Mouse (Mus musculus) limb, embryonic 10.5 days (tissue): ENCODE results near the gene Cdk4. TPM values are rescaled to one million over a fixed set of nuclear protein-coding genes. Genes with fewer than 3 reads are reported as not detected.
A peak's percentile ranks its signal among the peaks of the same experiment; 100 is the strongest.

Experiments
- DNase-seq: peaks from one replicate; pipeline ENCODE4 v3.0.0-alpha.2; 2017; ENCODE audit warnings: low spot score
- H3K27ac ChIP-seq: fragments of 300-500 bp; sonication (generic); 2 replicates; pipeline ENCODE4 v1.5.1; 2016; ENCODE audit warnings: mild to moderate bottlenecking
- H3K27me3 ChIP-seq: fragments of 300-500 bp; sonication (generic); 2 replicates; pipeline ENCODE4 v1.6.1; 2016; ENCODE audit warnings: low read depth, mild to moderate bottlenecking; ENCODE audit not compliant: poor library complexity, severe bottlenecking
- H3K36me3 ChIP-seq: fragments of 300-500 bp; sonication (generic); 2 replicates; pipeline ENCODE4 v1.6.1; 2016; ENCODE audit warnings: mild to moderate bottlenecking, moderate library complexity
- H3K4me1 ChIP-seq: fragments of 300-500 bp; sonication (generic); 2 replicates; pipeline ENCODE4 v1.6.1; 2016
- H3K4me3 ChIP-seq: fragments of 300-500 bp; sonication (generic); 2 replicates; pipeline ENCODE4 v1.5.1; 2016; ENCODE audit warnings: mild to moderate bottlenecking, moderate library complexity
- H3K9me3 ChIP-seq: fragments of 300-500 bp; sonication (generic); replicated peaks from 2 replicates; pipeline ENCODE4 v1.6.1; 2016; ENCODE audit warnings: mild to moderate bottlenecking
- WGBS: fragments of 180-500 bp; shearing (Covaris S2); methylation state at CpG from one replicate; pipeline ENCODE4 v1.1.7; 2016; 5-methylcytosine and 5-hydroxymethylcytosine counted together
- polyA plus RNA-seq: library from polyadenylated mRNA; unstranded; fragments of >200 nt; fragmentation: Nextera tagmentation; extraction: Ambion mirVana; gene quantifications from 2 replicates; pipeline ENCODE4 v1.2.1, GENCODE M21; 2016

Cdk4 gene
- polyA plus RNA-seq, 1 experiment from 2014 or later = 3,142 TPM

DNA sequence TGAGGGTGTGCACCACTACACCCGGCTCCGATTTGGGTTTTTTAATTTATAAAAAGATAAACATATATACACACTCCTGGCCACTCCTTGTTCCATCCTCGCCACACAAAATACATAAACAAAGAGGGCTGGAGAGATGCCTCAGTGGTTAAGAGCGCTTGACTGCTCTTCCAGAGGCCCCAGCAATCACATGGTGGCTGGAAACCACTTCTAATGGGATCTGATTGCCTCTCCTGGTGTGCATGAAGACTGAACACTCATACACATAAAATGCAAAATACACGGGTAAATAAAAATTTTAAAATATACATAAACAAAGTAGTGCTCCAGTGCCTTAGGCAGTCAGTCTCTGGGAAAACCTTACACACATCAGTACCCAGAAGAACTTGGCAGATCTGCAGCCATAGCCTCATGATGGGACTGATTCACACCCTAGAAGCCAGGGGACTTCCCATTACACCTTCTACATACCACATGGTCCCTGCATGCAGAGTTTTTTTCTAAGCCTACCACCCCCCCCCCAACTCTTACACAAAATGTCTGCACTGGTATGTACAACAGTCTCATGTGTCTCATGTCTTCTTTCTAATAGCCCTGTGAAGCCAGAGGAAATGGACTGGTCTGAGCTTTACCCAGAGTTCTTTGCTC, 20.7 kb upstream of the Cdk4 start:
- peaks cover 40% of the 10 kb centered on the region for H3K36me3 ChIP-seq
- H3K4me1 ChIP-seq = peaks cover 26% of the 10 kb centered on the region
- WGBS = 24% methylated on average over 5 of the region's 5 CpGs
- DNase-seq = no peak
- H3K27ac ChIP-seq = peak overlapping the region; percentile 91
- peaks cover 30% of the 10 kb centered on the region for H3K27me3 ChIP-seq
- no peaks in the 10 kb centered on the region for H3K9me3 ChIP-seq
- peak overlapping the region; percentile 83 for H3K4me3 ChIP-seq

DNA sequence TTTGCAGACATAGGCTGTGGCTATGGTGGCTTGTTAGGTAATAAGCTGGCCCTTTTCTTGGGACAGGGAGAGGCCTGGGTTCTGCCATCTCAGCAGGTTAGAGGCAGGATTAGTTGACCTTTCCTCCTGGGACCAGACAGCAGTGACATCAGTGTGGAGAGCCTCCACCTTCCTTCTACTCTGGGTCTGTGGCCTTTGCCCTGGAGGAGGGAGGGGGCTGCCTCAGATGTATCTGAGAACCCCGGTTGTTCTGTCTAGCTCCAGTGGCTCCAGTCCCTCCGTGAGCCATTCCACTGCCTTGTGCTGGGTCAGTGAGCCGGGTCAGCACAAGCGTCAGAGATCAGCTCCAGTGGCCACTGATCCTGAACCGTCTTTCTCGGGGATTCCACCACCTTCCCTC, 20.1 kb upstream of the Cdk4 start:
- WGBS = 90% methylated on average over 6 of the region's 6 CpGs
- Histone ChIP-seq H3K27me3 (peaks cover 36% of the 10 kb centered on the region), H3K36me3 (peaks cover 40% of the 10 kb centered on the region), H3K4me1 (peaks cover 26% of the 10 kb centered on the region), H3K4me3 (peak overlapping the region; percentile 83; the same call in 1 of the 2 replicates), H3K27ac (no peak overlapping the region), H3K9me3 (no peaks in the 10 kb centered on the region)
- no peak for DNase-seq

- peaks cover 39% of the 10 kb centered on the region for H3K36me3 ChIP-seq
- H3K27me3 ChIP-seq = peaks cover 64% of the 10 kb centered on the region
- no peak for DNase-seq
- H3K9me3 ChIP-seq = no peaks in the 10 kb centered on the region
- H3K27ac ChIP-seq = no peak within 1 kb of the TSS
- H3K4me3 ChIP-seq = peak within 1 kb of the TSS; percentile 14; the same call in 1 of the 2 replicates
- WGBS = 31% methylated on average over 5 of the region's 5 CpGs
- H3K4me1 ChIP-seq = peaks cover 33% of the 10 kb centered on the region
Observed at GRCm38 (mm10) chr10:127047954-127048353, 15.4 kb upstream of the Cdk4 start, which contains the start of gene Cyp27b1. Gene Cyp27b1 (plus strand): TSS chr10:127048250.

- Histone ChIP-seq H3K27me3 (peaks cover 68% of the 10 kb centered on the region), H3K9me3 (no peaks in the 10 kb centered on the region), H3K4me1 (peaks cover 28% of the 10 kb centered on the region), H3K27ac (no peak overlapping the region), H3K36me3 (peaks cover 31% of the 10 kb centered on the region), H3K4me3 (peak overlapping the region; percentile 14; the same call in 1 of the 2 replicates)
- 4% methylated on average over 35 of the region's 35 CpGs for WGBS
- no peak for DNase-seq
Observed at GRCm38 (mm10) chr10:127048608-127049394, 14.5 kb upstream of the Cdk4 start.

DNA sequence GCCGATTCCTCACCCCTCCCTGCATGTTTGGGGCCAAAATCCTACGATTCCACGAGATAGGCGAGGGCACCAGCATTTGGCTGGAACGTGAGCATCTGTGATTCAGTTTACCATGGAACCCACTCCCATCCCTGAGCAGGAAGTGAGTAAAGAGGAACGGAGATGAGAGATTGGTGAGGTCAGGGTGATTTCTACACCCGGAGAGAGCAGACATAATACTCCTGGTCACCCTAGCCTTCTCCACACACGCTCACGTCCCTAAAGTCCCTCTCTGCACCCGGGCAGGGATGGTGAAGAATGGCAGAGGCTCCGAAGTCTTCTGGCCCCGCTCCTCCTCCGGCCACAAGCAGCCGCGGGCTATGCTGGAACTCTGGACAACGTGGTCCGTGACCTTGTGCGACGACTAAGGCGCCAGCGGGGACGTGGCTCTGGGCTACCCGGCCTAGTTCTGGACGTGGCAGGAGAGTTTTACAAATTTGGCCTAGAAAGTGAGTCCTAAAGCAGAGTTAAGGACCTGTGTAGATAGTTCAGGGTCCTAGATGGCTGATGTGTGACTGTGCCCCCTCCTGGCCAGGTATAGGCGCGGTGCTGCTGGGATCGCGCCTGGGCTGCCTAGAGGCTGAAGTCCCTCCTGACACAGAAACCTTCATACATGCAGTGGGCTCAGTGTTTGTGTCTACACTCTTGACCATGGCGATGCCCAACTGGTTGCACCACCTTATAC, 13.8 kb upstream of the Cdk4 start:
- Histone ChIP-seq H3K36me3 (peaks cover 25% of the 10 kb centered on the region), H3K27me3 (peaks cover 72% of the 10 kb centered on the region), H3K9me3 (no peaks in the 10 kb centered on the region), H3K4me3 (peak overlapping the region; percentile 14), H3K27ac (no peak overlapping the region), H3K4me1 (peaks cover 28% of the 10 kb centered on the region)
- peak; percentile 48 for DNase-seq
- WGBS = 4% methylated on average over 29 of the region's 29 CpGs

GRCm38 (mm10) chr10:127050119-127050474, 13.2 kb upstream of the Cdk4 start:
- Histone ChIP-seq H3K27ac (no peak overlapping the region), H3K36me3 (peaks cover 20% of the 10 kb centered on the region), H3K9me3 (no peaks in the 10 kb centered on the region), H3K4me3 (peak overlapping the region; percentile 14; the same call in 1 of the 2 replicates), H3K4me1 (peaks cover 28% of the 10 kb centered on the region), H3K27me3 (peaks cover 72% of the 10 kb centered on the region)
- DNase-seq = no peak
- WGBS = 27% methylated on average over 10 of the region's 10 CpGs

DNA sequence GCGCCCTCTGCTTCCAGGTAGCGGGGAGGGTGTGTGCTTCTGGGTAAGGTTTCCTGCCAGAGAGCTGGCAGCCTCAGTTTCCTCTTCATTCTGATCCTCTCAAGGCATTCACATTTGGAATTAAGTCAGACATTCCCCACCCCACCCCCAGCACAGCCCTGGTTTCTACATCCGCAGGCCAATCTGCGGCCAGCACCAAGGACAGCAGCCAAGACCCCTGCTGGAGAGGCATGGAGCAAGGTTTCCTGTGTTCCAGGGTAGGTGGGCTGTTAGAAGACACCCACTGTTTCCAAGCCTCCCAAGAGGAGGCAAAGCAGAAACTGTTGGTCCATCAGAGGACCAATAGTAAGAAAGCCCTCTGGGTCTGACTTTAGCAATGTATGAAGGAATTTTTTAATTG, 8.7 kb upstream of the Cdk4 start:
- peak; percentile 69 for DNase-seq
- H3K9me3 ChIP-seq = no peaks in the 10 kb centered on the region
- peaks cover 37% of the 10 kb centered on the region for H3K4me1 ChIP-seq
- H3K4me3 ChIP-seq = no peak overlapping the region
- H3K27ac ChIP-seq = no peak overlapping the region
- peaks cover 18% of the 10 kb centered on the region for H3K36me3 ChIP-seq
- 56% methylated on average over 4 of the region's 4 CpGs for WGBS
- peaks cover 77% of the 10 kb centered on the region for H3K27me3 ChIP-seq

GRCm38 (mm10) chr10:127055406-127055805, 7.9 kb upstream of the Cdk4 start:
- Histone ChIP-seq H3K27me3 (peaks cover 77% of the 10 kb centered on the region), H3K27ac (no peak overlapping the region), H3K4me3 (no peak overlapping the region), H3K9me3 (no peaks in the 10 kb centered on the region), H3K4me1 (peaks cover 37% of the 10 kb centered on the region), H3K36me3 (peaks cover 18% of the 10 kb centered on the region)
- DNase-seq = no peak
- WGBS = 88% methylated on average over 8 of the region's 8 CpGs

GRCm38 (mm10) chr10:127056490-127056889, 6.8 kb upstream of the Cdk4 start:
- DNase-seq = no peak
- H3K27me3 ChIP-seq = peaks cover 77% of the 10 kb centered on the region
- no peak overlapping the region for H3K27ac ChIP-seq
- H3K4me3 ChIP-seq = no peak overlapping the region
- no peaks in the 10 kb centered on the region for H3K9me3 ChIP-seq
- H3K36me3 ChIP-seq = peaks cover 18% of the 10 kb centered on the region
- peaks cover 29% of the 10 kb centered on the region for H3K4me1 ChIP-seq
- whole genome bisulfite sequencing = 85% methylated on average over 20 of the region's 20 CpGs

DNA sequence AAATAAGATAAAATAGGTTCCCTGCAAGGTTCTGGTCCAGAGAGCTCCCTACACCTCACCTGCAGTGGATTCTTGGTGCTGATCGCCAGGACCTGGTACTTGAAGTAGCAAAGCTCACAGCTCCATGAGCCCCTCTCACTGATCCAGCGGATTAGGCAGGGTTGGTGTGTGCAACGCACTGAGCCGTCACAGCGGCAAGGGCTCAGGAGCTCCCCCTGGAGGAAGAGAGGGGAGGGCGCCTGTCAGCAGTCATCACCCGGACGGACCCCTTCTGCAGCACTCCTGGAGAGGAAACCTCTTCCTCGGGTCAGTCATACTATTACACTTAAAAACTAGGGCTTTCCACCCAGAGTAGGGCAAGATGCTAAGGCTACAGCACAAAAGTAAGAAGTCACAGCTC, 5.2 kb upstream of the Cdk4 start:
- under 1% methylated on average over 9 of the region's 9 CpGs for WGBS
- Histone ChIP-seq H3K4me3 (peak overlapping the region; percentile 80), H3K27me3 (peaks cover 72% of the 10 kb centered on the region)

DNA sequence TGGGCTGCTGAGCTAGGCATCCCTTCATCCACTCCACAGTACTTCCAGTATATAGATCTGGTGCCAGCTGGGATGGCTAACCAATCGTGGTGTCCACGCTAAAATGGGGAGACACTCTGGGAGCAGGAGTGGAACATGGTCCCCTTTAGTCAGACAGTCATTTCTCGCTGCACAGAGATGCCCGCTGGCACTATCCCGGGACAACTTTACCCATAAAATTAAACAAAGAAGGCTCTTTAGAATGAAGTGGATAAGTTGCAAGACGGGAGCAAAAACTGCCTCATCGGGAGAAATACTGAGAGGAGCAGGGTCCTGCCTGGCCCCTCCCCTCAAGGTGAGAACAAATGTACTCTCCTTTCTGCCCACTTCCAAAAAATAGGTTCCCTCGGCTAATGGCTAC, 4.6 kb upstream of the Cdk4 start:
- Histone ChIP-seq H3K27me3 (peaks cover 68% of the 10 kb centered on the region), H3K27ac (no peak overlapping the region), H3K9me3 (no peaks in the 10 kb centered on the region), H3K36me3 (peaks cover 18% of the 10 kb centered on the region), H3K4me3 (peak overlapping the region; percentile 80), H3K4me1 (peaks cover 35% of the 10 kb centered on the region)
- 16% methylated on average over 8 of the region's 8 CpGs for WGBS
- no peak for DNase-seq

More for the DNA sequence above, 5.2 kb upstream of the Cdk4 start:
- Histone ChIP-seq H3K36me3 (peaks cover 18% of the 10 kb centered on the region), H3K27ac (no peak overlapping the region), H3K4me1 (peaks cover 35% of the 10 kb centered on the region), H3K9me3 (no peaks in the 10 kb centered on the region)
- peak; percentile 86 for DNase-seq

- Histone ChIP-seq H3K4me3 (peak overlapping the region; percentile 80), H3K27ac (peak overlapping the region; percentile 83), H3K36me3 (peaks cover 21% of the 10 kb centered on the region), H3K9me3 (no peaks in the 10 kb centered on the region), H3K27me3 (peaks cover 64% of the 10 kb centered on the region), H3K4me1 (peaks cover 35% of the 10 kb centered on the region)
- peak; percentile 64 for DNase-seq
- under 1% methylated on average over 88 of the region's 92 CpGs for WGBS
Observed at GRCm38 (mm10) chr10:127059174-127059967, 4.0 kb upstream of the Cdk4 start.
